Mouse (Mus musculus) heart, postnatal 0 days (tissue): Measurements from ENCODE around the gene Faah.

Source experiments
- CTCF ChIP-seq: IDR thresholded peaks from 2 replicates; pipeline ENCODE4 v1.5.1; 2016; ENCODE audit warnings: antibody characterized with exemption, control low read depth, low read depth
- EP300 ChIP-seq: IDR thresholded peaks from 2 replicates; pipeline ENCODE4 v1.6.1; 2016; ENCODE audit warnings: antibody characterized with exemption, low read depth

GRCm38 (mm10) chr4:115922688-115923087 lies 95.0 kb downstream of the Faah start:
- TF ChIP-seq EP300 (no peak), CTCF (no peak)
